Mouse (Mus musculus) embryonic facial prominence, embryonic 11.5 days (tissue): ENCODE results near the gene Fam155a. TPM values are rescaled to one million over a fixed set of nuclear protein-coding genes. Genes with fewer than 3 reads are reported as not detected.

Experiments used
- ATAC-seq: fragments of 200-750 bp; cut with Nextera tagmentation; replicated peaks from 2 replicates; pipeline ENCODE4 v1.8.0; 2017; ENCODE audit warnings: low read depth; ENCODE audit not compliant: insufficient number of reproducible peaks, low FRiP score, low TSS enrichment
- DNase-seq: peaks from one replicate; pipeline ENCODE4 v3.0.0-alpha.2; 2015; ENCODE audit warnings: low spot score
- H3K27ac ChIP-seq: fragments of 300-500 bp; sonication (generic); replicated peaks from 2 replicates; pipeline ENCODE4 v1.5.1; 2014; ENCODE audit warnings: mild to moderate bottlenecking, low read depth, low read length, control low read depth
- H3K27me3 ChIP-seq: fragments of 300-500 bp; sonication (generic); 2 replicates; pipeline ENCODE4 v1.6.1; 2014; ENCODE audit warnings: mild to moderate bottlenecking, low read length, moderate library complexity, mixed read lengths; ENCODE audit not compliant: control insufficient read depth, insufficient read depth
- H3K36me3 ChIP-seq: fragments of 300-500 bp; sonication (generic); replicated peaks from 2 replicates; pipeline ENCODE4 v1.6.1; 2014; ENCODE audit warnings: low read depth, mild to moderate bottlenecking, low read length, moderate library complexity, mixed read lengths; ENCODE audit not compliant: control insufficient read depth, insufficient read depth
- H3K4me1 ChIP-seq: fragments of 300-500 bp; sonication (generic); 2 replicates; pipeline ENCODE4 v1.6.1; 2014; ENCODE audit warnings: low read length, mixed read lengths; ENCODE audit not compliant: control insufficient read depth, insufficient read depth
- H3K4me2 ChIP-seq: fragments of 300-500 bp; sonication (generic); 2 replicates; pipeline ENCODE4 v1.6.1; 2014; ENCODE audit warnings: low read depth, mild to moderate bottlenecking, control low read depth, low read length, moderate library complexity
- H3K4me3 ChIP-seq: fragments of 300-500 bp; sonication (generic); 2 replicates; pipeline ENCODE4 v1.5.1; 2014; ENCODE audit warnings: low read depth, low read length, control low read depth
- H3K9ac ChIP-seq: fragments of 300-500 bp; sonication (generic); replicated peaks from 2 replicates; pipeline ENCODE4 v1.6.1; 2014; ENCODE audit warnings: mild to moderate bottlenecking, control low read depth, low read length
- H3K9me3 ChIP-seq: fragments of 300-500 bp; sonication (generic); replicated peaks from 2 replicates; pipeline ENCODE4 v1.6.1; 2016; ENCODE audit warnings: mild to moderate bottlenecking, low read length, inconsistent platforms, mixed read lengths; ENCODE audit not compliant: control insufficient read depth
- WGBS: fragments of 180-500 bp; shearing (Covaris S2); extraction: QIAGEN DNeasy Blood & Tissue Kit; methylation state at CpG from one replicate; pipeline ENCODE4 v1.1.7; 2014; 5-methylcytosine and 5-hydroxymethylcytosine counted together
- polyA plus RNA-seq: library from polyadenylated mRNA; unstranded; fragments of >200 nt; fragmentation: Nextera tagmentation; extraction: Ambion mirVana; gene quantifications from 2 replicates; pipeline ENCODE4 v1.2.1, GENCODE M21; 2014

Fam155a gene
- polyA plus RNA-seq, 1 experiment from 2014 or later, result 0.83 TPM

- no peak overlapping the region for H3K4me3 ChIP-seq
- no peaks in the 10 kb centered on the region for H3K4me1 ChIP-seq
- H3K27ac ChIP-seq, result no peak overlapping the region
- DNase-seq (no peak), ATAC-seq (no peak)
- no peaks in the 10 kb centered on the region for H3K27me3 ChIP-seq
- H3K4me2 ChIP-seq, result no peak overlapping the region
- H3K9me3 ChIP-seq, result no peaks in the 10 kb centered on the region
- WGBS, result 86% methylated on average over 3 of the region's 3 CpGs
- H3K9ac ChIP-seq, result no peak overlapping the region
- no peaks in the 10 kb centered on the region for H3K36me3 ChIP-seq
Measured at GRCm38 (mm10) chr8:9526515-9526914, 244.4 kb downstream of the Fam155a start.

GRCm38 (mm10) chr8:9521577-9521976 is 249.4 kb downstream of the Fam155a start:
- no peaks in the 10 kb centered on the region for H3K27me3 ChIP-seq
- WGBS, result 76% methylated on average over 2 of the region's 2 CpGs
- no peak overlapping the region for H3K4me2 ChIP-seq
- no peak for ATAC-seq
- H3K27ac ChIP-seq, result no peak overlapping the region
- DNase-seq, result no peak
- no peaks in the 10 kb centered on the region for H3K4me1 ChIP-seq
- H3K4me3 ChIP-seq, result no peak overlapping the region
- no peaks in the 10 kb centered on the region for H3K36me3 ChIP-seq
- no peak overlapping the region for H3K9ac ChIP-seq
- H3K9me3 ChIP-seq, result no peaks in the 10 kb centered on the region

DNA sequence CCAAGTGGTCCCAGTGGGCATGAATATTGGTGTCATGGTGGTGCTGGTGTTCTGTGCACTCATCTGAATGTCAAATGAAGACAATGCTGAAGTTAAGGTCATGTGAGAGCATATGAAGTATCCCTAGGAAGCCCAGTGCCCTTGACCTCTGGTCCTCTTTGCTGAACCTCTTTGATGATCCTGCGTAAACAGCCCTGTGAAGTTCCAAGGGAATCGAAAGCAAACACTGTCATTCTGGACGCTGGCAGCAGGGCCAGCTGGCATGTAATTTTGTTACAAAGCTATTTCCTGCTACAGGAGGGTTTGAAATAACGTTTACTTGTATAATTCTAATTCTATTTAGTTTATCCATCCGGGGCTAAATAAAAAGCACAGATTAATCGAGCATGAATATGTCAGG is 270.2 kb downstream of the Fam155a start:
- Histone ChIP-seq H3K4me3 (no peak overlapping the region), H3K27me3 (no peaks in the 10 kb centered on the region), H3K36me3 (no peaks in the 10 kb centered on the region), H3K27ac (no peak overlapping the region), H3K9ac (no peak overlapping the region), H3K4me2 (no peak overlapping the region), H3K4me1 (no peaks in the 10 kb centered on the region), H3K9me3 (no peaks in the 10 kb centered on the region)
- ATAC-seq, result no peak
- DNase-seq, result no peak
- 31% methylated on average over 6 of the region's 6 CpGs for WGBS

GRCm38 (mm10) chr8:9494225-9494598 is 276.7 kb downstream of the Fam155a start:
- H3K9ac ChIP-seq, result no peak overlapping the region
- ATAC-seq (no peak), DNase-seq (no peak)
- H3K27me3 ChIP-seq, result no peaks in the 10 kb centered on the region
- H3K27ac ChIP-seq, result no peak overlapping the region
- no peak overlapping the region for H3K4me2 ChIP-seq
- H3K36me3 ChIP-seq, result no peaks in the 10 kb centered on the region
- no peak overlapping the region for H3K4me3 ChIP-seq
- no peaks in the 10 kb centered on the region for H3K4me1 ChIP-seq
- H3K9me3 ChIP-seq, result no peaks in the 10 kb centered on the region
- WGBS, result 35% methylated on average over 1 of the region's 1 CpGs

GRCm38 (mm10) chr8:9493557-9494224 is 277.3 kb downstream of the Fam155a start:
- Histone ChIP-seq H3K36me3 (no peaks in the 10 kb centered on the region), H3K4me2 (no peak overlapping the region), H3K27ac (no peak overlapping the region), H3K9me3 (no peaks in the 10 kb centered on the region), H3K27me3 (no peaks in the 10 kb centered on the region), H3K9ac (no peak overlapping the region), H3K4me1 (no peaks in the 10 kb centered on the region), H3K4me3 (no peak overlapping the region)
- ATAC-seq, result no peak
- 61% methylated on average over 8 of the region's 8 CpGs for WGBS
- DNase-seq, result no peak

- Histone ChIP-seq H3K4me3 (no peak overlapping the region), H3K9ac (no peak overlapping the region), H3K4me1 (no peaks in the 10 kb centered on the region), H3K27me3 (no peaks in the 10 kb centered on the region), H3K27ac (no peak overlapping the region), H3K9me3 (no peaks in the 10 kb centered on the region), H3K36me3 (no peaks in the 10 kb centered on the region), H3K4me2 (no peak overlapping the region)
- ATAC-seq (no peak), DNase-seq (no peak)
- 82% methylated on average over 5 of the region's 5 CpGs for WGBS
Measured at GRCm38 (mm10) chr8:9482565-9482964, 288.4 kb downstream of the Fam155a start.

DNA sequence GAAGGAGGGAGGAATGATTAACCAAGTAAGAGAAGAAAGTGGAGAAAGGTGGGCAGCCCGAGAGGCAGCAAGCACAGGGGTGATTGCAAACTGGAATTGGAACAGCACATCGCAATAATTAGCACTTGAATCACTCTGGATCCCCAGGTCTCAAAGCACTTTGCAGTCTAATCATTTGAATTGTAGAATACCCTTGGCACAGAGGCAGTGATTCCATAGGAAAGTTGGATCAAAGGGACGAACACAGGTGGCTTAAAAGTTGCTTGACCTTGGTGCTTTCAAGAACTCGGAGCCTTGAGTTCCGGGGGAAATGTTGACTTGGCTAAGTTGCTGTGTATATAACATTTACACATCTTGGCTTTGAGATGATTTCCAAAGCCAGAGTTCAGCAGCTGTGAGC is 299.7 kb downstream of the Fam155a start:
- DNase-seq (no peak), ATAC-seq (no peak)
- Histone ChIP-seq H3K27me3 (no peaks in the 10 kb centered on the region), H3K4me3 (no peak overlapping the region), H3K27ac (no peak overlapping the region), H3K9ac (no peak overlapping the region), H3K36me3 (no peaks in the 10 kb centered on the region), H3K9me3 (no peaks in the 10 kb centered on the region), H3K4me1 (no peaks in the 10 kb centered on the region), H3K4me2 (no peak overlapping the region)
- WGBS, result 70% methylated on average over 5 of the region's 5 CpGs

- WGBS, result 78% methylated on average over 3 of the region's 3 CpGs
- no peak overlapping the region for H3K4me2 ChIP-seq
- H3K9me3 ChIP-seq, result no peaks in the 10 kb centered on the region
- no peak overlapping the region for H3K9ac ChIP-seq
- no peak for ATAC-seq
- no peak overlapping the region for H3K4me3 ChIP-seq
- H3K4me1 ChIP-seq, result no peaks in the 10 kb centered on the region
- no peak overlapping the region for H3K27ac ChIP-seq
- H3K36me3 ChIP-seq, result no peaks in the 10 kb centered on the region
- H3K27me3 ChIP-seq, result no peaks in the 10 kb centered on the region
- DNase-seq, result no peak
Measured at GRCm38 (mm10) chr8:9470114-9470513, 300.8 kb downstream of the Fam155a start.
